Mouse (Mus musculus) neural tube, embryonic 11.5 days (tissue): ENCODE measurements at regions not wholly inside any gene's neighbourhood (a gene's known extent, or its start where the extent isn't known, plus 50 kb on each side); places are given as distances from the start of the nearest gene placed in this dataset.
"Not testable (repeated sequence)": the region's sequence is repeated elsewhere in the genome, so short reads cannot be mapped to it uniquely, and the experiment has no call there.

ENCODE experiments used
- ATAC-seq: fragments of 200-750 bp; cut with Nextera tagmentation; 2 replicates; pipeline ENCODE4 v1.8.0; 2017; ENCODE audit warnings: moderate number of reproducible peaks, mild to moderate bottlenecking, moderate TSS enrichment, moderate library complexity; ENCODE audit not compliant: insufficient read depth, low FRiP score, low TSS enrichment
- DNase-seq: peaks from one replicate; pipeline ENCODE4 v3.0.0-alpha.2; 2015; ENCODE audit warnings: low spot score
- H3K27ac ChIP-seq: fragments of 300-500 bp; sonication (generic); 2 replicates; pipeline ENCODE4 v1.5.1; 2014; ENCODE audit warnings: low read depth, mild to moderate bottlenecking, low read length
- H3K27me3 ChIP-seq: fragments of 300-500 bp; sonication (generic); 2 replicates; pipeline ENCODE4 v1.6.1; 2014; ENCODE audit warnings: mild to moderate bottlenecking, low read length, mixed read lengths; ENCODE audit not compliant: control insufficient read depth, insufficient read depth
- H3K36me3 ChIP-seq: fragments of 300-500 bp; sonication (generic); 2 replicates; pipeline ENCODE4 v1.6.1; 2014; ENCODE audit warnings: mild to moderate bottlenecking, low read length, moderate library complexity, mixed read lengths; ENCODE audit not compliant: control insufficient read depth, insufficient read depth
- H3K4me1 ChIP-seq: fragments of 300-500 bp; sonication (generic); 2 replicates; pipeline ENCODE4 v1.6.1; 2014; ENCODE audit warnings: low read length, mixed read lengths; ENCODE audit not compliant: control insufficient read depth, insufficient read depth
- H3K4me2 ChIP-seq: fragments of 300-500 bp; sonication (generic); 2 replicates; pipeline ENCODE4 v1.6.1; 2014; ENCODE audit warnings: low read depth, mild to moderate bottlenecking, moderate library complexity
- H3K4me3 ChIP-seq: fragments of 300-500 bp; sonication (generic); 2 replicates; pipeline ENCODE4 v1.5.1; 2014; ENCODE audit warnings: low read depth, low read length
- H3K9ac ChIP-seq: fragments of 300-500 bp; sonication (generic); 2 replicates; pipeline ENCODE4 v1.6.1; 2014; ENCODE audit warnings: mild to moderate bottlenecking, low read length
- H3K9me3 ChIP-seq: fragments of 300-500 bp; sonication (generic); 2 replicates; pipeline ENCODE4 v1.6.1; 2016; ENCODE audit warnings: low read length; ENCODE audit not compliant: control insufficient read depth
- WGBS: fragments of 180-500 bp; shearing (Covaris S2); extraction: QIAGEN DNeasy Blood & Tissue Kit; methylation state at CpG from one replicate; pipeline ENCODE4 v1.1.7; 2014; 5-methylcytosine and 5-hydroxymethylcytosine counted together

DNA sequence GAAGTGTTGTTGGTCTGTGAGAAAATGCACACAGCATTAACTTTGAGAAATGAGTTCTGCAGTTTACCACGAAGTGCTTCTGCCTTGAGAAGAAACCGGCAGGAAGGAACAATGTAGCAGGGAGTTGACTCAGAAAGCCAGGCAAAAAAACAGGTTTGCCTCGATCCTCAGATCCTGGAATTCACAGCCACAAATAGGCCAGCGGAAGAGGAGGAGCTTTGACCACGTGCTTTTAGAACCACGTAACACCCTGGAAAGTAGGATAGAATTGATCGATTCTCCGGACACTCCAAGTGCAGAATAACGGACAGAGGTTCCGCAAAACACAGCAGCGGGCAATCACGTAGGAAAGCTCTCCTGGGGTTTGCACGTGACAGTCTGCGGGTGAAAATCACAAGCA is 106.0 kb upstream of the Rhobtb1 start:
- no peak overlapping the region for H3K27ac ChIP-seq
- H3K9me3 ChIP-seq, result no peaks in the 10 kb centered on the region
- H3K4me2 ChIP-seq, result no peak overlapping the region
- WGBS, result 65% methylated on average over 14 of the region's 14 CpGs
- no peak for ATAC-seq
- no peaks in the 10 kb centered on the region for H3K27me3 ChIP-seq
- no peak overlapping the region for H3K4me3 ChIP-seq
- DNase-seq, result no peak
- no peak overlapping the region for H3K9ac ChIP-seq
- no peaks in the 10 kb centered on the region for H3K36me3 ChIP-seq
- peaks cover 4% of the 10 kb centered on the region; the same call in 1 of the 2 replicates for H3K4me1 ChIP-seq

GRCm38 (mm10) chr10:69046008-69046555 is 105.2 kb upstream of the Rhobtb1 start:
- Histone ChIP-seq H3K27ac (no peak overlapping the region), H3K9ac (no peak overlapping the region), H3K4me1 (peaks cover 4% of the 10 kb centered on the region; the same call in 1 of the 2 replicates), H3K9me3 (no peaks in the 10 kb centered on the region), H3K27me3 (no peaks in the 10 kb centered on the region), H3K4me3 (no peak overlapping the region), H3K36me3 (no peaks in the 10 kb centered on the region), H3K4me2 (no peak overlapping the region)
- DNase-seq, result peak; percentile 22
- no peak for ATAC-seq
- WGBS, result 39% methylated on average over 10 of the region's 10 CpGs

DNA sequence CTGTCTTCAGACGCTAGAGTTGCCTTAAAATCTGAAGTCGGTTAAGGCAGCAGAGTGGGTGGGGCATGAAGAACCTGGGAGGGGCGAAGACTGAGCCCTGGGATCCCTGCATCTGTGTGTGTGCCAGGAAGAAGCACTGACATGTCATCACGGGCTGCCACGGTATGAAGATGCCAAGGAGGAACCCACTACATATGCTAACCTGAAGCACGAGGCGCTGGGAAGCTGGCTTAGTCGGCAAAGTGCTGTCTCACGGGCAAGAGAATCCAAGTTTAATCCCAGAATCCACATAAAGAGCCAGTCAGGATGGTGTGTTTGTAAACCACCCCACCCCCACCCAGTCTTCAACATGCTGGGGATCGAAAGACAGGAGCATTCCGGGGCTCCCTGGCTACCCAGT is 73.2 kb upstream of the Rhobtb1 start:
- no peaks in the 10 kb centered on the region for H3K4me1 ChIP-seq
- no peaks in the 10 kb centered on the region for H3K36me3 ChIP-seq
- DNase-seq (no peak), ATAC-seq (no peak)
- no peaks in the 10 kb centered on the region for H3K9me3 ChIP-seq
- WGBS, result 75% methylated on average over 11 of the region's 11 CpGs
- no peak overlapping the region for H3K9ac ChIP-seq
- no peak overlapping the region for H3K4me3 ChIP-seq
- H3K27me3 ChIP-seq, result no peaks in the 10 kb centered on the region
- H3K27ac ChIP-seq, result no peak overlapping the region
- H3K4me2 ChIP-seq, result no peak overlapping the region

GRCm38 (mm10) chr10:69086184-69086583 is 65.0 kb upstream of the Rhobtb1 start:
- DNase-seq (no peak), ATAC-seq (no peak)
- no peak overlapping the region for H3K27ac ChIP-seq
- 79% methylated on average over 1 of the region's 1 CpGs for WGBS
- H3K4me2 ChIP-seq, result no peak overlapping the region
- H3K9ac ChIP-seq, result no peak overlapping the region
- no peaks in the 10 kb centered on the region for H3K36me3 ChIP-seq
- no peaks in the 10 kb centered on the region for H3K4me1 ChIP-seq
- no peaks in the 10 kb centered on the region for H3K9me3 ChIP-seq
- no peak overlapping the region for H3K4me3 ChIP-seq
- no peaks in the 10 kb centered on the region for H3K27me3 ChIP-seq

DNA sequence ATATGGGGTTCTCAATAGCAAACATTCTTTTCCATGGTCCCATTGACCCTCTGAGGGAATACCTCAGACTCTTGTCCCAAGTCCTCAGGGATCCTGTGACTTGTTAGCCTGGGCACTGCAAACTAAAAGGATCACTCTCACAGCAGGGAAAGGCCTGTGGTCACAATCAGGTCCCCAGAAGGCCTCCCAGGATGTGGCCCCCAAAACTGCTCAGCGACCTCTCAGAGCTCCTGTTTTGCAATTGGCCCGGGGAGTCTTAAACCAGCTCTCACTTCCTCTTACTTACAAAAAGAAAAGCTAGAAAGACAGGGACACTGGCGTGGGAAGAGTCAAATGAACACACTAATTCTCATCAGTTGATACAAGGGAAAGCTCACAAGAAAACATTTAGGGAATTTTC is 59.4 kb upstream of the Rhobtb1 start:
- Histone ChIP-seq H3K27ac (no peak overlapping the region), H3K4me2 (no peak overlapping the region), H3K36me3 (no peaks in the 10 kb centered on the region), H3K27me3 (no peaks in the 10 kb centered on the region), H3K9me3 (no peaks in the 10 kb centered on the region), H3K4me1 (no peaks in the 10 kb centered on the region), H3K9ac (no peak overlapping the region), H3K4me3 (no peak overlapping the region)
- WGBS, result 71% methylated on average over 3 of the region's 3 CpGs
- ATAC-seq (no peak), DNase-seq (no peak)

GRCm38 (mm10) chr10:69100021-69100420 is 51.2 kb upstream of the Rhobtb1 start:
- no peak overlapping the region for H3K9ac ChIP-seq
- ATAC-seq, result no peak
- 90% methylated on average over 3 of the region's 3 CpGs for WGBS

GRCm38 (mm10) chr10:69100742-69101141 is 50.5 kb upstream of the Rhobtb1 start:
- not testable (repeated sequence) for H3K36me3 ChIP-seq, ATAC-seq, H3K27ac ChIP-seq, H3K27me3 ChIP-seq, H3K9me3 ChIP-seq, H3K4me1 ChIP-seq, H3K4me3 ChIP-seq, H3K4me2 ChIP-seq, H3K9ac ChIP-seq, DNase-seq
- WGBS, result 94% methylated on average over 16 of the region's 16 CpGs

More at GRCm38 (mm10) chr10:69100021-69100420, 51.2 kb upstream of the Rhobtb1 start:
- no peak for DNase-seq
- no peak overlapping the region for H3K4me2 ChIP-seq
- H3K4me1 ChIP-seq, result no peaks in the 10 kb centered on the region
- no peak overlapping the region for H3K4me3 ChIP-seq
- H3K9me3 ChIP-seq, result no peaks in the 10 kb centered on the region
- no peaks in the 10 kb centered on the region for H3K27me3 ChIP-seq
- no peak overlapping the region for H3K27ac ChIP-seq
- H3K36me3 ChIP-seq, result no peaks in the 10 kb centered on the region
